Mouse (Mus musculus) hematopoietic stem cell, adult 5-6 weeks (primary cell): ENCODE data around the gene Mylk. TPM values are rescaled to one million over a fixed set of nuclear protein-coding genes. Genes with fewer than 3 reads are reported as not detected.

Source experiments
- ATAC-seq, 2 experiments: fragments of 125-278 bp in 1 of 2; replicated peaks in 1 of 2; 2 replicates each; pipeline ENCODE4 v1.8.0; 2016 to 2017; ENCODE audit warnings: inconsistent platforms in 2 of 2, mild to moderate bottlenecking in 2 of 2, moderate number of reproducible peaks in 2 of 2, low read depth in 1 of 2, moderate TSS enrichment in 1 of 2; ENCODE audit not compliant: low FRiP score in 2 of 2, poor library complexity in 2 of 2, severe bottlenecking in 2 of 2, insufficient read depth in 1 of 2, low TSS enrichment in 1 of 2
- total RNA-seq: library from RNA; stranded (forward); fragments of 172-1452, 232-1000 nt; gene quantifications from 2 replicates; pipeline ENCODE4 v1.2.3, GENCODE M21; 2017

Gene Mylk
- total RNA-seq, 1 experiment from 2014 or later = 22.6 TPM

DNA sequence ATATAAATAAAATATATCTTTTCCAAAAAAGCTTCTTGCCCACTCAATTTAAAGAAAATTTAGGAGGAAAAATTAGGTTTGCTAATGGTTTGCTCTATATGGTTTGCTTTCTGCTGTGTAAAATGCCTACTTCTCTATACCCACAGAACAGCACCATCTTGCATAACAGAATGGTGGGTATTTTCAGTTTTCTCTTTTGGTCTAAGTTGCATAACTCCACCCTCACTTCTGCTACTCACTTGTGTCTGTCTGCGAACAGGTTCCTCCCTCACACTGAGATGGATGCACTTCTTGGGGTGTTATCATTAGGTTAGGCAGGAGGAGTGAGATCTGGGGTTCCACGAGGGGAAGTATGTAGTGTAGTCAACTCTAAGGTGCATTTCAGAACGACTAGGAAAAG is 68.6 kb downstream of the Mylk start:
- ATAC-seq = no peak

- no peak for ATAC-seq
Observed at GRCm38 (mm10) chr16:34814612-34815011, 69.6 kb downstream of the Mylk start.

DNA sequence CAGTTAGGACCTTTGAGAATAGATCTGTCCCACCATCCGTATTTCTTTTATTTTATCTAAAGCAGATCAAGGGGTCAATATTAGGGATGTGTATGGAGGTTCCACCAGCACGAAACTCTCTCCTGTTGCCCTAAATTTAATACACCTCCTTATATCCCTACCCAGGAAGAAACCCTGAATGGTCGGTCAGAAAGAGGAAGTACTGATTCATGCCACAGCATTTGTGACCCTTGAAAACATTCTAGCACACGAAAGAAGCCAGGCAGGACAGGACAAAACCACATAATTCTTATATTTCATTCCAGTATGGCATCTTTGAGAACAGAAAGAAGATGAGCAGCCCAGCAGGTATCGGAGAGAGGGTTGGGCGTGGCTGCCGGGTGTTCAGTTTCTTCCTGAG is 71.5 kb downstream of the Mylk start:
- 0 out of 4 replicates have a peak, but pooled peaks of 1 of the 2 experiments have one; percentile 7 for ATAC-seq

DNA sequence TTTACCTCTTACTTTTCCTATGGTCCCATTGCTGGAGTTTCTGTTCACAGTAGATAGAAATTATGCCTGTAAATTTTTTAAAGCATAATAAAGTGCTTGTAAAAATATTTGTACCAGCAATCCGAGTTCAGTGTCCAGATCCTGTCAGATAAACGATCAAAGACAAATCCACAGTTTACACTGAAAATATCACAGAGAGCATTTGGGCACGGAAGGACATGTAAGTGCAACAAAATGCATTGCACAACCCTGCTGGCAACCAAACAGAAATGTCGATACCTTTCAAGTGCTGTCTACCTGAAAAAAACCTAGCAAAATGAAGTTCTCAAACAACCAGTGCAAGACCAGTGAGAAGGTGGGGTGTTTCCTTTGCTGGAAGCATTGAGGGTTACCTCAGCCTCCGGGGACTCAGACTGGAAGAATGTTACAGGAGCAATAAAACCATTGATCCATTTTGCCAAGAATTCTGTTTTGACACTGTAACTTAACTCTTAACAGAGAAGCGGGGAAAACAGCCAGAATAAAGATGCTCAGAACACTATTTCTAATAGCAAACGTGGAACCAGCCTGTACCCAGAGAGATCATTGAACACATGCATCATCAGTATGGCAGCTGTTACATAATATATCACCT is 80.2 kb downstream of the Mylk start:
- no peak for ATAC-seq

- ATAC-seq = no peak
Observed at GRCm38 (mm10) chr16:34834477-34834876, 89.5 kb downstream of the Mylk start.

DNA sequence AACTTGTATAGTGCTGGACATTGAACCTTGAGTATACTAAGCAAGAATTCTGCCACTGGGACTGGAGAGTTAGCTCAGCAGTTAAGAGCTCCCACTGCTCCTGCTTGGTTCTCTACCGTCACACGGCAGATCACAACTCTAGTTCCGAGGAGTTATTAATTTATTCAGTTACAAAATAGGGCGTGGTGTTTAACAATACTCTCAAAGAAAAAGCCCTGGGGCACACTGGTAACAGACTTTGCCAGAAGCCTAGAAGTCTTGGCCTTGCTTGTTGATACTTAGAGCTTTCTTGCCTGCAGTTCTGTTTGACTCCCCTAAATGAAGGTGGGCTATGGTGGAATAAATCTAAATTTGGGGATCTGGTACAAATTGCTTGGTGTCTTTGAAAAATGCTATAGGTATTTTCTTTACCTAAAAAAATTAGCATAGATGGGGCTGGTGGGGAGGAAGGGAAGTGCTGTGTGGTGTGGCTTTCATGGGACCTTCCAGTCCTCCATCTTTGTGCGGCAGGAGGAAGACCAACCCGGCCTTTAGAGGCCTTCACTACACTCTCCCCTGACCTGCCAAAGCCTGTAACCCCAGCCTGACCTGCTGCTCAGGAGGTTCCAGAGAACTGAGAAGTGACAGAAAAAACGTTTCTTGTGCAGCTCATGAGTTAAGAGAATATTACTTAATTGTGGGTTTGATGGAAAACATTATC is 94.1 kb downstream of the Mylk start:
- no peak for ATAC-seq

DNA sequence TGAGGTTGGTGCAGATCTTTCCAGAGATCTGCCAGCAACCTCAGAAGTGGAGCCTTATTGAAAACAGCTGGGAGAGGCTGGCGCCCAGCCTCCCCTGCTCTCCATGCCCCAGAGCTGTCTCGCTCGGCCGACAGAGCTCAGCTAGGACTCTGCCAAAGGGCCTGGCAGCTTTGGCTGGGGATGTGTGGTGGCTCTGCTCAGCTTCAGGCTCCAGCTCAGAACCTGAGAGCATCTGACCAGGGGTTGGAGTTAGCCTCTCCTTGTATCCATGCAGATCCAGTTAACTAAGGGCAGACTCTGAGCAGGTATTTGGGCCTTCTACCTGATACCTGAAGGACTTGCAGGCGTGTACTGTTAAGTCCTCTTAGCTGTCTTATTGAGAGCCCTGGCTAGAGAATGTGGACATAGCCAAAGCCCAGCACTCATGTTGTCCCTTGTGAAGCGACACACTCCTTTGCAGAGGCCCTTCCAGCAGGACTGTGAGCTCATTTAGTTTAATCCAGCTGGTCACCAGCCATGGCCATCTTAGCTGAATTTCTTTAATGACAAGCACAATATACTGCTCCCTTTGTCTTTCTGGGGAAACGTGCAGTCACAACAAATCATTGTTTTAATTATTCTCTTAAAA is 94.8 kb downstream of the Mylk start:
- ATAC-seq = no peak

GRCm38 (mm10) chr16:34844783-34845182 is 99.8 kb downstream of the Mylk start:
- no peak for ATAC-seq

GRCm38 (mm10) chr16:34847638-34848037 is 102.6 kb downstream of the Mylk start:
- ATAC-seq = peak; percentile 21 to 42; a peak in 2 of 4 replicates

- no peak for ATAC-seq
Observed at GRCm38 (mm10) chr16:34854066-34854465, 109.1 kb downstream of the Mylk start.

DNA sequence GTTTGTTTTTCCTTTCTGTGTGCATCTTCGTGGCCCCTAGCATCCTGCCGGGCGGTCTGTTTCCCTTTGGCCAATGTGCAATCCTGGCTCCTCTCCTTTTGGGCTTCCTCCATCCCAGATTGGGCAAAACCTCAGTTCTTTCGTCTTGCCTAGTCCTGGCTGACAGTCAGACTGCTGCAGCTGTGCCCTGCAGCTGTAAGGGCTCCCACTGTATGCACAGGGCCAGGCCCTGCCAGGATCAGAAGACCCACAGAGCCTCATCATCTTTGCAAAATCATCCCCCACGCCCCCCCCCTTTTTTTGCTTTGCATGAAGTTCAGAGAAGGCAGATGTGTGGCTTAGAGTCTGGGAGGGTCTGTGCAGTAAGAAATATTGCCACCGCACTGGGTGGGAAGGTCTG is 110.1 kb downstream of the Mylk start:
- ATAC-seq = no peak

DNA sequence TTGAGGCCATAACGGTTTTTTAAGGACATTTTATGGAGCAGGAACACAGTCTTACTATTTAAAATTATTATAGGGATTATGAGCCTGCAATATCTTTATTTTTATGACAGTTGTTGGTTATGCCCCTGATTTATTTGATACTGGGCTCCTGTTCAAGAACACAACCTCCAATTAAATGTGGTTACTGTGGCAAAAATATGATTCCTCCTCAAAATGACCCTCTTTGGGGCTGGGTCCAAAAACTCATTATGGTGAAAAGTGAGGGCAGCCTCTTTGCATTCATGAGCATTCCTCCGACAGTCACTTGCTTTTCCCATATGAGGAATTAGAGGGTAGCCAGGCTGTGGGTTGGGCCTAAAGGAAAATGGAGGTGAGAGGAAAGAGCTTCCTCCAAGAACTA is 110.7 kb downstream of the Mylk start:
- ATAC-seq = no peak

- ATAC-seq = no peak
Observed at GRCm38 (mm10) chr16:34857631-34858030, 112.6 kb downstream of the Mylk start.

GRCm38 (mm10) chr16:34860761-34861160 is 115.8 kb downstream of the Mylk start:
- ATAC-seq = no peak

- ATAC-seq = no peak
Observed at GRCm38 (mm10) chr16:34861744-34862365, 116.8 kb downstream of the Mylk start.

- ATAC-seq = no peak
Observed at GRCm38 (mm10) chr16:34865373-34865772, 120.4 kb downstream of the Mylk start.

DNA sequence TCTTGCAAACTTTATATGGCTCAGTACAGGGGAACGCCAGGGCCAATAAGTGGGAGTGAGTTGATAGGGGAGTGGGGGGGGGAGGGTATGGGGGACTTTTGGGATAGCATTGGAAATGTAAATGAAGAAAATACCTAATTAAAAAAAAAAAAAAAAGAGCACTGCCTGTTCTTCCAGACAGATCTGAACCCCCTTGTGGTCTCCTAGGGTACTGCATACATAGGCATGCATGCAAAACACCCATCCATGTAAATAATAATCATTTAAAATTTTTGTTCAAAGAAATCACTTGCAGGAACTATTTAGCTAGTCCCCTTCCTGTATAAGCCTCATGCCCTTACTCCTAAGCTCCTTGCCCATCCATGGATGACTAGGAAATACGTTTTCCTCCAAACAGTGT is 122.2 kb downstream of the Mylk start:
- no peak for ATAC-seq
